Mouse (Mus musculus) olfactory bulb, adult 2 months (tissue): Measurements from ENCODE around the gene Dgkb. TPM values are rescaled to one million over a fixed set of nuclear protein-coding genes. Genes with fewer than 3 reads are reported as not detected.

Experiments
- H3K27ac ChIP-seq: fragments of 200-500 bp; 2 replicates; pipeline ENCODE4 v1.5.1; 2012; ENCODE audit warnings: low read depth, low read length; ENCODE audit not compliant: insufficient read depth
- H3K4me1 ChIP-seq: fragments of 200-500 bp; 2 replicates; pipeline ENCODE4 v1.6.1; 2012; ENCODE audit warnings: low read length; ENCODE audit not compliant: control insufficient read depth, insufficient read depth
- H3K4me3 ChIP-seq: fragments of 200-500 bp; 2 replicates; pipeline ENCODE4 v1.5.1; 2012; ENCODE audit warnings: mild to moderate bottlenecking, low read depth, low read length, moderate library complexity; ENCODE audit not compliant: insufficient read depth
- CTCF ChIP-seq: fragments of 200-500 bp; IDR thresholded peaks from 2 replicates; pipeline ENCODE4 v1.5.1; 2012; ENCODE audit warnings: low read depth, mild to moderate bottlenecking, low read length, moderate library complexity; ENCODE audit not compliant: insufficient read depth
- POLR2A ChIP-seq: fragments of 200-500 bp; IDR thresholded peaks from 2 replicates; pipeline ENCODE4 v1.6.1; 2012; ENCODE audit warnings: mild to moderate bottlenecking, low read depth, low read length, moderate library complexity; ENCODE audit not compliant: insufficient read depth
- WGBS: fragments of 180-500 bp; shearing (Covaris S2); methylation state at CpG from one replicate; pipeline ENCODE4 v1.1.7; 2018; 5-methylcytosine and 5-hydroxymethylcytosine counted together
- polyA plus RNA-seq: library from polyadenylated mRNA; stranded (reverse); fragments of >200 nt; gene quantifications from 2 replicates; pipeline ENCODE4 v1.2.4, GENCODE M21; 2012; ENCODE audit warnings: low replicate concordance; ENCODE audit not compliant: missing spikeins, insufficient read depth, insufficient read length

Gene Dgkb
- polyA plus RNA-seq, 1 experiment: not detected

GRCm38 (mm10) chr12:38450323-38451087, 633.0 kb downstream of the Dgkb start:
- TF ChIP-seq POLR2A (no peak), CTCF (no peak)
- Histone ChIP-seq H3K4me3 (no peak overlapping the region), H3K4me1 (no peaks in the 10 kb centered on the region), H3K27ac (no peak overlapping the region)
- WGBS: 40% methylated on average over 7 of the region's 7 CpGs

DNA sequence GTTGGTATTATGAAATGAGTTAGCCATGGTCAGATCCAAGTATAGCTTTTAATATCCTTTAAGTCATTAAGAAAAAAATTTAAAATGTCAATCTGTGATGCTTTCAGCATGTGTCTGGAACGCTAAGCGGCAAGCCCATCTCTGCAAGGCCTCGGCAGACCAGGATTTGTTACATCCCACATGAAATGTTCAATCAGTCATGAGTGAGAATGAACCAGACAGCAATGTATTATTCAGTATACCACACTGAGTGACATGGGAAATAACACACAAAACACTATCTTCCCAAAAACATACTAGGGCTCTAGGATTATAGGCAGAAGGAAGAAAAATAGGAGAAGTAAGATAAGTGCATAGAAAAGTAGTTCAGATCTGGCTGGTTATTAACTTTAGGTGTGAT, 634.2 kb downstream of the Dgkb start:
- Histone ChIP-seq H3K27ac (no peak overlapping the region), H3K4me1 (no peaks in the 10 kb centered on the region), H3K4me3 (no peak overlapping the region)
- 87% methylated on average over 3 of the region's 3 CpGs for WGBS
- TF ChIP-seq POLR2A (no peak), CTCF (no peak)

GRCm38 (mm10) chr12:38468191-38468590, 650.7 kb downstream of the Dgkb start:
- TF ChIP-seq CTCF (no peak), POLR2A (no peak)
- H3K4me1 ChIP-seq: no peaks in the 10 kb centered on the region
- H3K27ac ChIP-seq: no peak overlapping the region
- H3K4me3 ChIP-seq: no peak overlapping the region

GRCm38 (mm10) chr12:38468605-38469004, 651.1 kb downstream of the Dgkb start:
- no peak overlapping the region for H3K4me3 ChIP-seq
- no peak overlapping the region for H3K27ac ChIP-seq
- H3K4me1 ChIP-seq: no peaks in the 10 kb centered on the region
- TF ChIP-seq POLR2A: no peak
- no peak for TF ChIP-seq CTCF

- no peak overlapping the region for H3K27ac ChIP-seq
- WGBS: 81% methylated on average over 2 of the region's 2 CpGs
- H3K4me1 ChIP-seq: peaks cover 2% of the 10 kb centered on the region; the same call in 1 of the 2 replicates
- H3K4me3 ChIP-seq: no peak overlapping the region
- TF ChIP-seq POLR2A: no peak
- TF ChIP-seq CTCF: no peak
Measured at GRCm38 (mm10) chr12:38497229-38497628, 679.7 kb downstream of the Dgkb start.

- WGBS: 10% methylated on average over 3 of the region's 3 CpGs
- Histone ChIP-seq H3K27ac (no peak overlapping the region), H3K4me3 (no peak overlapping the region), H3K4me1 (no peaks in the 10 kb centered on the region)
- TF ChIP-seq POLR2A (no peak), CTCF (no peak)
Measured at GRCm38 (mm10) chr12:38500931-38501330, 683.4 kb downstream of the Dgkb start.

GRCm38 (mm10) chr12:38508195-38508594, 690.7 kb downstream of the Dgkb start:
- no peak overlapping the region for H3K27ac ChIP-seq
- 21% methylated on average over 1 of the region's 1 CpGs for WGBS
- no peaks in the 10 kb centered on the region for H3K4me1 ChIP-seq
- H3K4me3 ChIP-seq: no peak overlapping the region
- no peak for TF ChIP-seq CTCF

DNA sequence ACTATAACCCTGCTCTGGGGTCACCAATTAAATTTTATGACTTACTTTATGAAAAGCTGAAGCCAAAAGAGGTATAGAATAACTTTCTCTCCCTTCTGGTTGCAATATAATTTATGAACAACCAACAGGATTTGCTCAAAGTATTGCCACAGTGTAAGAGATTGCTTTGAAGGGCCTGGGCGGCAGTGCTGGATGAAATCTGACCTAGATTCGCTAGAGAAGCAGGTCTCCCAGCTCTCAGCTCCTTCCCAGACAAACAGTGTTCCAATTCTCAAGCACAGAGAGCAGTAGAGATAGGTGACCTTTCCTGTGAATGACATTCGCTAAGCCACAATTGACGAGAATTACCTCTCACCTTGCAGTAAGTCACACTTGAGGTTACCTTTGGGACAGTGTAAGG, 727.9 kb downstream of the Dgkb start:
- Histone ChIP-seq H3K27ac (no peak overlapping the region), H3K4me3 (no peak overlapping the region), H3K4me1 (no peaks in the 10 kb centered on the region)
- WGBS: 87% methylated on average over 4 of the region's 4 CpGs
- TF ChIP-seq POLR2A (no peak), CTCF (no peak)

GRCm38 (mm10) chr12:38577141-38577540, 759.6 kb downstream of the Dgkb start:
- no peak overlapping the region for H3K27ac ChIP-seq
- no peak for TF ChIP-seq POLR2A
- TF ChIP-seq CTCF: no peak
- 78% methylated on average over 6 of the region's 6 CpGs for WGBS
- H3K4me3 ChIP-seq: no peak overlapping the region
- H3K4me1 ChIP-seq: no peaks in the 10 kb centered on the region
